Mouse (Mus musculus): ENCODE results near the gene Catsper2.
A peak's percentile ranks its signal among the peaks of the same experiment; 100 is the strongest.
"Not testable (repeated sequence)": the region's sequence is repeated elsewhere in the genome, so short reads cannot be mapped to it uniquely, and the experiment has no call there.

Catsper2 gene

DNA sequence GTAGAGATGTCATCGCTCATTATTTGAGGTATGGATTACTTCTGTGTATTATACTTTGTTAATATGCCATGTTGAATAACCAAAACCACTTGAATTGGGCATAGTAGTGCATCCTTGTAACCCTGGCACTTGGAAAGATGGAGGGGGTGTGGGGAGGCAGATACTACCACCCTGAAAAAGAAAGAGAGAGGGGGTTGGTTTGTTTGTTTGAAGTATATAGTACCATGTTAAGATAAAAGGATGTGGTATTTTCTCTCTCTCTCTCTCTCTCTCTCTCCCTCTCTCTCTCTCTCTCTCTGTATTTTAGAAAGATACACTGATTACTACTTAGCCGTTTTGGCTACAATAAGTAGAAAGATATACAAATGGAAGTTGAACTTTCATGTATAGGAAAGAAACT is 12.3 kb upstream of the Catsper2 start:
- DNase-seq = no peak

DNA sequence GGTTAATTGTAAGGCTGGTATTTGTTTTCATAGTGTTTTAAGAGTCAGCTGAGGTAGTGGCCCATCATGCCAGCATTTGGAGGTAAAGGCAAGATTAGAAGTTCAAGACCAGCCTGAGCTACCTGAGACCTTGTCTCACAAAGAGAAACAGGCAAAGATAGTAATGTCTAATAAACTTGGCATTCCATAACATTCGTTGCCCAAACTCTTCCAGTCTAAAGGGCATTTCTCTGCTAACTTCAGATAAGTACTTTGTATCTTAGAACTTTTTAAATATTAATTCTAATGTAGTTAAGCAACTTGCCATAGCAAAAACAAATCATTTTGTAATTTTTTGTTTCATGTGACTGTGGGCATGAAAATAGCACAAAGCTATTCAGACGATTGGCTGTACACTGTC is 9.6 kb upstream of the Catsper2 start:
- DNase-seq = no peak

DNA sequence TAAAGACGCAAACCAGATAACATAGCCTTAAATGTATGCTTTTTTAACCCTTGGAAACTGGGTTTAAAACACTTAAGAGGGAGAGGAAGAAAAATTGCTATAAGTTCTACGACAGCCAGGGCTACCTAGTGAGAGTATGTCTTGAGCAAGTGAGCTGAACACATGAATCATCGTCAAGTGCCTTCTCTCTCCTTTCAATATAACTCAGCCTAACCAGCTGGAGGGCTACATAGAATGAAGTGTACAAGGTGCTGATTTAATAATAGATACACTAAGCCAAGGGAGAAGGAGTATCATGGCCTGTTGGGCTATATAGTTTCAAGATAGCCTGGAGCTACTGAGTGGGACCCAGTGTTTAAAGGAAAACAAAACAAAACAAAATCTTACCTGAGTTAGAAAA is 4.9 kb upstream of the Catsper2 start:
- DNase-seq = no peak

DNA sequence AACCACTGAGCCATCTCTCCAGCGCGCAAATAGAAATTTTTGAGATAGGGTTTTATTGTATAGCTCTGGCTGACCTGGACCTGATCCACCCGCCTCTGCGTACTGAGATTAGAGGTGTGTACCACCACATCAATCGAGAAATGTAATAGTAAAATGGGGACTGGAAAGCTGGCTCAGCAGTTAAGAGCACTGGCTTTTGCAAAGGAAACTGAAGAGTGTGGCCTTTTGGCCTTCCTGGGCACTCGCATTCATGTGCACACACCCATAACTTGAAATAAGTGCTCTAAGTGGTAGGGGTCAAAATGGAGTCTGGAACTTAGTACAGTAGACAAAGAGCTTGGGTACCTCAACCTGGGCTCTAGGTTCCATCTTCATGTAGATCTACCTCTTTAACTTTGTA is 2.8 kb upstream of the Catsper2 start:
- DNase-seq = no peak

DNA sequence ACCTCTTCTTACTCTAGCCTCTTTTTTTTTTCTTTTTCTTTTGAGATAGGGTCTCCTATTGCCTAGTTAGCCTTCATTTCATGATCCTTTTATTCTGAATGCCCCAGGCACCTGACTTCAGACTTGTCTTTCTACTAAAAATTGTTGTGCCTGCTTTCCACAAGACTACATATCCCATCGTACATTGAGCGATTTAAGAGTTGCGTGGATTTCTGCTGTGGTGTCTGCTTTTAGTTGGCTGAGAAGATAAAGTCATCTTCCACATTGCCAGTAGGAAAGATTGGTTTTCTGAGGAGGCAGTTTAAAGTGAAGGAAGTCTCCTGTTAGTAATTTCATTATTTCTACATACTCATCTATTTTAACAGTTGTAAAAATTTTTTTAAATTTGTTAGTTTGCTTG is 2.0 kb upstream of the Catsper2 start:
- DNase-seq = no peak

DNA sequence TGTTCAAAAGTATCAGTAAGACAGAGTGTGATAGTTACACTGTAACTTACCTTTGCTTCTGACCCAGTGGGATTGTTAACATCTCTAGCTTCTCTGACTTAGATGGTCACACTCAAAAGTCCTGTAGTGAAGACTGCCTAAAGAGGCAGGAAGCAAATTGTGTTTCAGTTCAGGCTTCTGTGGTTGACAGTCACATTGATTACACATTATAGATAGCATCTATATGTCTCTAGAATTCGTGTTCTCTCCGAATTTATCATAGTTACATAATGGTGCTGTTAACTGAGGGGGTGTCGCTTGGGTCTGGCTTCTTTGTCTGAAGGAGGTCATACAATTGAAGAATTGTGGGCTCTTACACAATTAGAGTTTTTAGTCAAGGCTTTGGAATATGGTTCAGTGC is 1.5 kb upstream of the Catsper2 start:
- DNase-seq = no peak

DNA sequence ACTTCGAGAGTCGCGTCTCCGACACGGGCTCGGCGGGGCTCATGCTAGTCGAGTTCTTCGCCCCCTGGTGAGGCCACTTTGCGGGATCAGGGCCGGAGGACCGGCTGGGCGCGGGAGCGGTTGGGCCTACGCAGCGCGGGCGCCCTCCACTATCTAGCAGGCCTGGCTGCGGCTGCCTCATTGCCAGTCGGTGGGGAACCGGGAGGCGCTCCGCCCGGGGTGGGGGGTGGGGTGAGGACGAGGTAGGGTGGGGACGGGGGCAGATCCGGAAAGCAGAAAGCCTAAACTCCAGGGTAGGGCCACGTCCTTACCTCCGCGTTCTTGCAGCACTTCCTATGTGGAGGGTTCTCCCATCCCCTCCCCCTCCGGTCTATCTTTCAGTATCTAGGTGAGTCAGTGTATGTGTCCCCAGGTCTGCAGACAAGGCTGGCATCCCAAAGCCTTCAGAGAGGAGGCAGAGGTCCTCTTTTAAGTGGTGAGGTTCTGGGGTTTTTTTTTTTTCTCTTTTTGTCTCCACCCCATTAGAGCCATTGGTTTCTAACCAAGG is 620 bp upstream of the Catsper2 start:
- DNase-seq = peak; percentile 48 to 53

DNA sequence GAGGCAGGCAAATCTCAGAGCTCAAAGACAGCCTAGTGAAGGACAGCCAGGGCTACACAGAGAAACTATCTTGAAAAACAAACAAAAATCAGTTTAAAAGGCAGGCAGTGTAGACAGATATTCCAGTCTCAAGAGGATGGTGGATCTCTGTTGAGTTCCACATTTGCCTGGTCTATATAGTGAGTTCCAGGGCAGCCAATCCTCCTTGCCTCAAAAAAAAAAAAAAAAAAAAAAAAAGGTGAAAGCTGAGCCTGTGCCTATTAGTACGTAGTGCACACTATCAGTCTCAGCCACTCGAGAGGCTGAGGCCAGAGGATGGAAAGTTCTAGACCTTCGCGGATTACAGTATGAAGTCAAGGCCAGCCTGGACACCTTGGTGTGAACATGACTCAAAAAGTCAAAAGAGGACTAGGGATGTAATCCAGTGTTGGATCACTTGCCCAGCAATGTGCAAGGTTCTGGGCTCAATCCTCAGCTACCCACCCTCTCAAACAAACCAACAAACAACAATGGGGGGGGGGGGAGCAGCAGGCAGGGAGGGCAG is 677 bp downstream of the Catsper2 start:
- no peak for DNase-seq

DNA sequence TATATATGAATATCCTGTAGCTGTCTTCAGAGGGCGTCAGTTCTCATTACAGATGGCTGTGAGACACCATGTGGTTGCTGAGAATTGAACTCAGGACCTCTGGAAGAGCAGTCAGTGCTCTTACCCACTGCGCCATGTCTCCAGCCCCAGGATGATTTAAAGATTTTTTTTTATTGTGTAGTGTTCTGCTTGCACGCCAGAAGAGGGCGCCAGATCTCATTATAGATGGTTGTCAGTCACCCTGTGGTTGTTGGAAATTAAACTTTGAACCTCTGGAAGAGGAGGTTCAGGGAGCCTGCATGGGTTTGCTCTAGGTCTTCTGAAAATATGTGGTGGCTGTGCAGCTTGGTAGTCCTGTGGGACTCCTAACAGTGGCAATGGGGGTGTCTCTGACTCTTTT is 5.4 kb downstream of the Catsper2 start:
- peak; percentile 34 to 56 for DNase-seq

DNA sequence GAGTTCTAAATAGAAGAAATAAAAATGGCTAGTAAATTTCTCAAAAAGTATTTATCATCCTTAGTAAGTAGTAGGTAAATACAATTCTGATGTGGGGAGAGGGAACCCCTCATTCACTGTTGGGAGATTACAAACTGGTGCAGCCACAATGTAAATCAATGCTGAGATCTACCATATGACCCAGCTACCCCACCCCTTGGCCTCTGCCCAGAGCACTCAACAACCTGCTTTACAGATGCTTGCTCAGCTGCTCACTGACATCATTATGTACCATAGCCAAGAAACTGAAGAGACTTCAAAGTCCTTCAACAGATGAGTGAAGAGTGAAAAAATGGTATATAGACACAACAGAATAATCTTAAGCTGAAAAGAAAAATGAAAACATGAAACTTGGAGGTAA is 10.3 kb downstream of the Catsper2 start:
- no peak for DNase-seq

DNA sequence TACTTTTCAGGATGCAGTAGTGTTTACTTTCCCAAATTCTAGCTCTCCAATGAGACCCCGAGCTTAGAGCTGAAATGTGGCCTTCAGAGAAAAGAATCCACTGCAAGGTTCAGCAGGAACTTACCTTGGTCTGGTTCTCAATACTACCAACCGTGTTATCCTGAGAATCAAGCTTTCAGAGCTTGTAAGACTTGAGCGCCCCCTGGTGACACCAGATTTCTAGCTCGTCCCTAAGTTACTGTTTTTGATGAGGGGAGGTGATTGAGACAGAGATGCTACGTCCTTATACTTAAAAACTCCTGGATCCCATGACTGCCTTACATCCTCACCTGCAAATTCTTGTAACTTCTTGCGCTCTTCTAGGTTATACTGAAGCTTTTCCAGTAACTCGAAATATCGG is 17.0 kb downstream of the Catsper2 start:
- DNase-seq = peak; percentile 63 to 75

DNA sequence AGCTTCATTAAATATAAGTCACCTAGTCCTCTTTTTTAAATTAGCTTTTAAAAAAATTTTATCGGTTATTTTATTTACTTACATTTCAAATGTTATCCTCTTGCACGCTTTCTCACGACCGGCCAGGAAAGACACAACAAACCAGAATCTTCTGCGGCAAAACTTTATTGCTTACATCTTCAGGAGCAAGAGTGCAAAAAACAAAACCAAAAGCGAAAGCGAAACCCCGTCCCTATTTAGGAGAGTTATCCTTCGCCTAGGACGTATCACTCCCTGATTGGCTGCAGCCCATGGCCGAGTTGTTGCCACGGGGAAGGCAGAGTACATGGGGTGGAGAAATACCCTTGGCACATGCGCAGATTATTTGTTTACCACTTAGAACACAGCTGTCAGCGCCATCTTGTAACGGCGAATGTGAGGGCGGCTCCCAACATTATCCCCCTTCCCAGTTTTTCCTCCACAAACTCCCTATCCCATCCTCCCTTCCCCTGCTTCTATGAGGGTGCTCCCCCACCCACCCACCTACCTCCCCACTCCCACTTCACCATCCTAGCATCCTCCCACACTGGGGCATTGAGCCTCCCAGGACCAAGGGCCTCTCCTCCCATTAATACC is 26.5 kb downstream of the Catsper2 start, which contains the start of gene Strc:
Gene Strc (minus strand): TSS at position 208 of the 615 bp plus-strand sequence.
- DNase-seq = not testable (repeated sequence)

DNA sequence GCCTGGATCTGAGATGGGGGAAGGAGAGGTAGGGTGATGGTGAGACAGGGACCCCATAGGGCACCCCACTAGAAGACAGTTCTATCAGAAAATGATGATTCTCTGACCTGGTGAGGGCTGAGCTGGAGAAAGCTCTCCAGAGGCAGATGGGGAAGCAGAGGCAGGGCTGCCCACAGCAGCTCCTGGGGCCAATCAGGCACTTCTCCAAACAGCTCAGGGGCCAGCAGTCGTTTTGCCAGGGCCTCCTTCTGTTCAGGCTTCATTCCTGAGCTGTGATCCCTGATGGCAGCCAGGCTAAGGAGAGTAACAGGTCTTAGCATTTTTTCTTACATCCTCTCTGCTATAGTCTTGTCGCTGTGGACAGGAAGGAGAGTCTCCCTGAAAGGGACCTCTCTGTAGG is 38.8 kb downstream of the Catsper2 start:
- DNase-seq = no peak

DNA sequence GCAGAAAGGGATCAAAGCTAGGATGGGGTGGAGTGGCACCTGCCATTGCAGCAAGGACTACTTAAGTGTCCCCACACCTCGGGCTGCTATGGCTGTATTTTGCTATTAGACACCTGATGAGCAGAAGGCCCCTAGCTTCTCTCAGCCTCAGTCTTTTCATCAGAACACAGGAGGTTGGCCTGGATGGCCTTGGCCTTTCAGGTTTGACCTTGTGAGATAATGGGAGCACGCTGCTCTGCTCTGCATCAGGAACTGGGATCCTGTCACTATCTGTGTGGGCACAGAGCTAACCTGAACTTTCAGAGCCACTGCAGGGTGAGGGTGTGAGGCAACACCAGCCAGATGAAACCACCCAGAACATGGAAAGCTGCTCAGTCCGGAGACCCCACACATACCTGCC is 41.3 kb downstream of the Catsper2 start:
- no peak for DNase-seq

DNA sequence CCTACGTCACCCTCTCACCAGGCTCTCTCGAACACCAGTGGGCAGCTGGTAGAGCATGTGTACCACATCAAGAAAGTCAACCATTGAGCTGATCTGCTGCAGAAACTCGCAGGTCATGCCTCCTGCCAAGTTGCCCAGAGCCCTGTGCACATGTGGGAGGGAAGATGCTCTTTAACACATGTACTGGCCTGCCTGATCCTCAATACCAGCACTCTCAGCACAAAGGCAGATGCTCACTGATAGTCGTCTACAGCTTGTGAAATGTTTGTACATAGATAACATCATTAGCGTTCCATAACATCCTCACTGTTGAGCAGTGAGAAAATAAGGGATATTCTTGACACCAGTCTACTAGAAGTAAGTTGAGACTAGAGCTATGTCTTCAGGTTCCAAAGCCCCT is 42.7 kb downstream of the Catsper2 start:
- no peak for DNase-seq

DNA sequence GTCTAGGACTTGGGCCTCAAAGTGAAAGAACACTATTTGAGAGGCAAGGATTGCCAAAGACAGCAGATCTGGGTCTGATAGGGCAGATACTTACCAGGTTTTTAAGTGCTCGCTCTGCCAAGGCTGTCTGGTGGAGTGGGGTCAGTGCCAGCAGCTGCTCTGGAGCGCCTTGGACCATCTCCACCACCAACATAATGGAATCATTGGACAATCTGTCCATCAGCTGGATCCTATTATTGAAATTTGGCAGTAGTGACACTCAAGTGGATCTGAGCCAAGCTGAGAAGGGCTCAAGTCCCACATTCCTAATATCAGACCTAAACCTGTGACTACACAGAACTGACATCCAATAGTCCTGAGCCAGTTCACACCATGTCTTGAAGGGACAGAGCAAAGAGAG is 44.8 kb downstream of the Catsper2 start:
- peak in 1 of 2 experiments; percentile 2 for DNase-seq

DNA sequence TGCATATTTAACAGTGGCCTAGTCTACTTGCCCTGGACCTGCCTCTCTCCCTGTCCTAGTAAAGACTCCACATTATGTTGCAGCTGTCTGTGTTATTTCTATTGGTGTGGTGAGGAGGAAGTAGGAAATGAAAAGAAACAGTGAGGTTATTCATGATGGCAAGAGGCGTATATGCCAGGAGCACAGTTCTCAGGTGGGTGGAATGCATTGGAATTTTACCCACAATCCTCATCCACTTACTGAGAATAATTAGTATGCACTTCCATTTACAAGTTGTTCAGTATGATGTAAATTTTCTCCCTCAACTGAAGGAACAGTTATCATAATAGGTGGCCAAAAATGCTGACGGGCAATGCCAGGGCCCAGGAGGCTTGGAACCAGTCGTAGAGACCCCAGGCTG is 49.9 kb downstream of the Catsper2 start:
- no peak for DNase-seq

DNA sequence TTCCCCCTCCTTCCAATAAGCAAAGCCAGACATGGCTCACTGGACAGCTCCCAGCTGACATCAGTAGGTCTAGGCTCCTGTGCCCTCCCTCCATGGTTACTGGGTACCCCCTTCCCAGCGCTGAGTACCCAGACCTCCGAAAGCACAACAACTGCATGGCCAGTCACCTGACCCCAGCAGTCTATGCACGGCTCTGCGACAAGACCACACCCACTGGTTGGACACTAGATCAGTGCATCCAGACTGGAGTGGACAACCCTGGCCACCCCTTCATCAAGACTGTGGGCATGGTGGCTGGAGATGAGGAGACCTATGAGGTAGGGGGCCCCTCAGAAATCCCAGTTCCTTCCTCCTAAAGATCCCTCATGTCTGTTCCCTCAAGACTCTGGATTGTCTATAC is 54.1 kb downstream of the Catsper2 start:
- DNase-seq = no peak

DNA sequence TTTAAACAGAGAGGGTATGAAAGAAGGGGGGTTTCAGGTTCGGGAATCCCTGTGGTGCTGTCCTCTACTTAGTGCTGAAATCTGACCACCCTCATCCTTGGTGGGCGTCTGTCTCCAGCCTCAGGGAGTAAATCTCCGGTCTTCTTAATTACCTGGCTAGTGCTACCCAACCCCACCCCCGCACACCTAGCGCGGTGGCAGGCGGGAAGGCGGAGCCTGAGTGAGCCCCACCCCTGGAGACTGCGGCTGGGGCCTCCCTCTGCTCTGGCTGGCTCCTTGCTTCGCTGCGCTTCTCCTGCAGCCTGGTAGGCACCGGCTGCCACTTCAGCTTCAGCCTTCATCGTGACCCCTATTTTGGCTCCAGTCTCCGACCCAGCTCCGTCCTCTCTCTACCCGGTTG is 55.2 kb downstream of the Catsper2 start:
- peak; percentile 79 to 84 for DNase-seq

DNA sequence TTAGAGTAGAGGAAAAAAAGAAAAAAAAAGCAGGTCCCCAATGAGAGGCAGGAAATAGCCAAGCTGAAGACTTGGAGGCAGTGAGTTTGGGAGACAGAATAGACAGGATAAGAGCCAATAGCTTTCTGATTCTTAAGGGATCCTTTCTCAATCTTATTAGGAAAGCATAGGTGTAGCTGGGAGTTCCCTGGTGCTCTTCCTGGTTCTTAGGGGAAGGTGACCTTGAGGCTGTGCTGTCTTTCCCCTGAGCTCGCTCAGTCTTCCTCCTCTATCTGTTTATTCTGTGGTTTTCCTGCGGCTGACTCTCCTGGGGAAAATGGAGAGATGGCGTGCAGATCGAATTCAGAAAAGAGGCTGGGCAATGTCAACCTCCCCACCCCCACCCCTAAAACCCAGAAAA is 55.6 kb downstream of the Catsper2 start:
- DNase-seq = no peak

DNA sequence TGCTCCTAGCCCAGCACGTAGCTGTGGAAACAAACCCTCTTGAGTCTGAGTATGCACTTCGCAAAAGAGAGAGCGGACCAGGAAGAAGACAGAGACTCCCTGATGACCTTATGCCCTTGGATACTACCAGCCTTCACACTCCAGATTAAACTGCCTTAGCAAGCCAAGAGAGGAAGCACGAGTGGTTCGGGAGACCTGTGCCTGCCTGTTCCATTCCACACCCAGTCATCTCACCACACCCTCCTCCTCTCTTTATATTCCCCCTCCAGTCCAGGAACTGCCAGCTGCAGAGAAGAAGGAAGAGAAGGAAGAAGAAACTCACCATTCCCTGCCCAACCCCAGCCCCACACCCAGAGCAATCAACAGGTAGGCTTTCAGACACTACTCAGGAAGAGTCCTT is 56.1 kb downstream of the Catsper2 start, which contains the start of gene Ckmt1:
Gene Ckmt1 (plus strand): TSS at position 221 of the 400 bp plus-strand sequence.
- peak; percentile 14 to 52 for DNase-seq

DNA sequence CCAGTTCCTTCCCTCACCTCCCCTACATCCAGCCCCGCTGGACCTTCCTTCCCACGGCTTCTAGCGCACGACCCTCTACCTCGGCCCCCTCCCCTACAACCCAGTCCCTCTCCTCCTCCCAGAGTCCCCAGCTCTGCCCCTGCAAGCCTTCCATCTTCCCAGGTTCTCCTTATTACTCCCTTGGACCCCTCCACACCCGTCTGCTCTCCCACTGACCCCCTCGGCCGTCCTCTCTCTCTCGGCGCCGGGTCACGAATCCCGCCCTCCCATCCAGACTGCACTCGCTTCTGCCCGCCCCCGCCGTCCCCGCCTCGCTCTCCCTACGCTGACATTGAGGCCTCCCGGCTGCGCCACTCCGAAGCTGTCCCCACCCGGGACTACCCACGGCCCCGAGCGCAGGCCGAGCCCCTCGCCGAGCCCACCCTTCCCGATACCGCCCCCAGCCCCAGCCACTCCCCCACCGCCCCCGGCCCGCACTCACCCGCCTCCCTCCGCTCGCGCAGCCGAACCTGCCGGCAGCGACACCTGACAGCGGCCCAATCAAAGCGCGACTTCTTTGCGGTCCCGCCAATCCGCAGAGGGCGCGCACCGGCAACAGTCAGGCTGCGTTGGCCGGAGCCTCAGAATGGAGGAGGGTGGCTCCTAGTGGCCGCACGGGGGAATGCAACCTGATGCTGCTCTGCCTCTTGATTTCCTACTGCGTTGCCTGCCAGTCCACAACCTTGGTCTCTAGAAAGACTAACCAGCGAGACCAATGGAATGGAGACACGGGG is 58.6 kb downstream of the Catsper2 start, which contains the start of gene Ppip5k1:
Gene Ppip5k1 (minus strand): TSS at position 577 of the 773 bp plus-strand sequence.
- DNase-seq = peak; percentile 97

DNA sequence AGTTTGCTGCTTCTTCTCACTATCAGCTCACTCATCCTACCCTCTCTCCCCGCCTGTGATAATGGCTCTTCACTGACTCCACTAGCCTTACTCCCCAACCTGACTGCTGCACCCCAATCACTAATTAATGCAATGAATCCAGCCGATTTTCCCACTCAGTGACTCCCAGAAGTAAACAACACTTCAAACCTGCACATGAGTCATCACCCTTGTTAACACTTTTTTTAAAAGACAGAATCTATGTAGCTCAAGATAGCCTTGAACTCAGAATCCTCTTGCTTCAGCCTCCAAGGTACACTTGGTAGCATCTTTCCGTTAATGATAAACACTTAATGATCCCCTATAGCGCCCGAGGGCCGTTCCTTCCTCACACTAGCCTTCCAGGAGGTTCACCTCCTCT is 59.2 kb downstream of the Catsper2 start:
- DNase-seq = no peak

DNA sequence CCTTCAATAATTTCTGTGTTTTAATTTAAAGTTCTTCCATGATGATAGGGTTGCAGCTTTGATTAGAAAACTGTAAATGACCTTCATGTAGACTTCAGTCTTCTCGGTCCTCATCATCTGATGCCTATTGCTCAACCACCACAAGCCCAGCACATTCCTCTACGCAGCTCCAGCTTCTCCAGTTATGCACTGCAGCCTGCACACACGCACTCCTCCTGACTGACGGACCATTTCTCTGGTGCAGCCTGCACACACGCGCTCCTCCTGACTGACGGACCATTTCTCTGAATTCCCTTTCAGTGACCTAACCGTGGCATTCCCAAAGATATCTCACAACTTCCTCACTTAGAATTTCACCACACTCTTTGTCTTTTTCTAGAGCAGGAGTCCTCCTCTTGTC is 60.4 kb downstream of the Catsper2 start:
- DNase-seq = peak in 1 of 2 experiments; percentile 23

All from lung, adult 18-20 months (tissue).